Mouse (Mus musculus) splenic B cell, adult 2 months (primary cell): Measurements from ENCODE around the gene Hist1h4i.
"Not testable (repeated sequence)": the region's sequence is repeated elsewhere in the genome, so short reads cannot be mapped to it uniquely, and the experiment has no call there.

Experiments
- DNase-seq: peaks from one replicate; pipeline ENCODE4 v3.0.0-alpha.2; 2011; ENCODE audit warnings: low read depth, low spot score
- H3K27me3 ChIP-seq: 2 replicates; pipeline ENCODE4 v1.6.1; 2012; ENCODE audit warnings: mild to moderate bottlenecking, low read length, moderate library complexity, mixed read lengths; ENCODE audit not compliant: control insufficient read depth, poor library complexity, insufficient read depth, severe bottlenecking
- H3K36me3 ChIP-seq: 2 replicates; pipeline ENCODE4 v1.6.1; 2012; ENCODE audit warnings: mild to moderate bottlenecking, low read length, moderate library complexity, mixed read lengths; ENCODE audit not compliant: control insufficient read depth, poor library complexity, insufficient read depth, severe bottlenecking

Gene Hist1h4i

GRCm38 (mm10) chr13:22041651-22042567 lies 747 bp upstream of the Hist1h4i start:
- no peaks in the 10 kb centered on the region for H3K36me3 ChIP-seq
- DNase-seq: peak; percentile 36
- no peaks in the 10 kb centered on the region for H3K27me3 ChIP-seq

DNA sequence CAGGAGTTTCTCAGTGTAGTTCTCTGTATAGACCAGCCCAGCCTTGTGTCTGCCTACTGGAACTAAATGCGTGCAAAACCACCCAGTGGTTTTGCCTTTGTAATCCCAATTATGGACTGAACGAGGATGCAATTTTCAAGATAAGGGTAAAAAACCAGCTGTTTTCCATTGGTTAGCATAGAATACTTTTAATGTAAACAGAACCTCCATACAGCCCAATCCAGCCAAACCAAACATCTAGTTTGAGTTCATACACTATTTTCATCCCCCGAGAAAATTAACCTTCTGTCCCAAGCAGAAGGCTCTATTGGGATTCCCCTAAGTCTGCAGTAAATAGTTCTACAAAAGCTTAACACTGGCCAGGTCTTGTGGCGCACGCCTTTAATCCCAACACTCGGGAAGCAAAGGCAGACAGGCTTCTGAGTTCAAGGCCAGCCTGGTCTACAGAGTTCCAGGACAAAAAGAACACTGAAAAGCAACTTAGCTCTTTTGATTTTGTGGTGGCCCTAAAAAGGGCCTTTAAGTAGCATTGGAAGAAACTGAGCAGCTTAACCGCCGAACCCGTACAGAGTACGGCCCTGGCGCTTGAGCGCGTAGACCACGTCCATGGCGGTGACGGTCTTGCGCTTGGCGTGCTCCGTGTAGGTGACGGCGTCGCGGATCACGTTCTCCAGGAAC lies 559 bp downstream of the Hist1h4i start:
- peak; percentile 59 for DNase-seq

DNA sequence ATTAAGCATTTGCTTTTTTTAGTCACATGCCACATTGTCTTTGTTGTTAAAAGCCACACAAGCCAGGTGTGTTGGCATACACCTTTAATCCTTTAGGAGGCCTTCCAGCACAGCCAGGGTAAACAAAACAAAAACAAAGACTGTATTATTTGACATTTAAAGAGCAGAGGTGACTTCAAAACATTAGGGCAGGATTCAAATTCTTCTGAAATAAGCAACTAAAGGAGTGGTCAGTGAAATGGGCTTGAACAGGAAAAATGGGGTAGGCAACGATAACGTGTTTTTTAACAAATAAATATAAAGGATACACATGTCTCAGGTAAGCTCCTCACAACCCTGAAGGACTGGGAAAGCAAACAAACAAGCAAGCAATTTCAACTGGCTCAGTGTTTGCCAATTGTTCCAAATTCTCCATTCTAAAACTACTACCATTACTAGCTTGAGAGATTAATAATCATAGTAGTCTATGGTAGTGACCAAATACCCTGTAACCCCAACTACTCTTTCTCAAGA lies 1.2 kb downstream of the Hist1h4i start:
- DNase-seq: no peak
- Histone ChIP-seq H3K36me3 (no peaks in the 10 kb centered on the region), H3K27me3 (no peaks in the 10 kb centered on the region)

More for the DNA sequence above, 559 bp downstream of the Hist1h4i start:
- H3K36me3 ChIP-seq: no peaks in the 10 kb centered on the region
- no peaks in the 10 kb centered on the region for H3K27me3 ChIP-seq

DNA sequence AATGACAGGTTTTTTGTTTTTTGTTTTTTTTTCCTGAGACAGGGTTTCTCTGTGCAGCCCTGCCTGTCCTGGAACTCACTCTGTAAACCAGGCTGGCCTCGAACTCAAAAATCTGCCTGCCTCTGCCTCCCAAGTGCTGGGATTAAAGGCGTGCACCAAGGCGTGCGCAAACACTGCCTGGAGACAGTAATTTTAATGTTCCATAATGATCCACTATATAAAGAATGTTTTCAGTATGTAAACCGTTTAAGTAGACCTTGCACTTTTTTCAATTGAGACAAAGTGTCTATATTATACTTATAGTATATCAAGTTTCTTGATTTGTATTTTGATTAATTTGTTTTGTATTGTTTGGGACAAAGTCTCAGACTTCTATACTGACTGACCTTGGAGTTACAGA lies 1.8 kb downstream of the Hist1h4i start:
- DNase-seq: no peak
- Histone ChIP-seq H3K36me3 (no peaks in the 10 kb centered on the region), H3K27me3 (no peaks in the 10 kb centered on the region)

DNA sequence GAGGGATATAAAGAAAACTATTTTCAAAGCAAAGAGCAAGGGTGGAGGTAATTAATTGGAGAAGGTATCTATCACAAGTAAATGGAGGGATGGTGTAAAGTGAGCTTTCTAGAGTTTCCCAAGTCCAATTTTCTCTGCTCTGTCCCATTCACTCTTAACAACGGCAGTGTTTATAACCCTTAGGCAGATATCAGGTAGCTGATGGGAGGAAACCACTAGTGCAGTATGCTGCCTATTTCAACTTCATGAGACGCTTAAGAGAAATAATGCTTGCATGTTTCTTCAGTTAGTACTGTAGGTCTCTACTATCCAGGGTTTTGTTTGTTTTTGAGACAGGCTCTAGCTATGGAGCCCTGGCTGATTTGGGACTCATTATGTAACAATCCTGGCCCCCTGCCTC lies 3.7 kb downstream of the Hist1h4i start:
- no peaks in the 10 kb centered on the region for H3K27me3 ChIP-seq
- DNase-seq: no peak
- H3K36me3 ChIP-seq: no peaks in the 10 kb centered on the region

DNA sequence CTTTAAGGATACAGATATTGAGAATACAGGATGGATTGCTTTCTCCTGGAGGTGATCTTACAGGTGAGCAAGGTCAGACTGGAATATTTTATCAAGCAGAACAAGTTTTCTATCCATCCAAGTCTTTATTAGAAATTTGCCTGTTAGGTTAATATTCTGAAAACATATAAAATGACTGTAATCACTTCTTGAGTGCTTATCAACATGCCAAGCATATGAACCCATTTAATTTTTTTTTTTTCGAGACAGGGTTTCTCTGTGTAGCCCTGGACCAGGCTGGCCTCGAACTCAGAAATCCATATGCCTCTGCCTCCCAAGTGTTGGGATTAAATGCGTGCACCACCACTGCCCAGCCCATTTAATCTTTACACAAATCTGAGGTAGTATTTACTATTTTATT lies 4.2 kb downstream of the Hist1h4i start:
- no peaks in the 10 kb centered on the region for H3K27me3 ChIP-seq
- no peak for DNase-seq
- H3K36me3 ChIP-seq: no peaks in the 10 kb centered on the region

DNA sequence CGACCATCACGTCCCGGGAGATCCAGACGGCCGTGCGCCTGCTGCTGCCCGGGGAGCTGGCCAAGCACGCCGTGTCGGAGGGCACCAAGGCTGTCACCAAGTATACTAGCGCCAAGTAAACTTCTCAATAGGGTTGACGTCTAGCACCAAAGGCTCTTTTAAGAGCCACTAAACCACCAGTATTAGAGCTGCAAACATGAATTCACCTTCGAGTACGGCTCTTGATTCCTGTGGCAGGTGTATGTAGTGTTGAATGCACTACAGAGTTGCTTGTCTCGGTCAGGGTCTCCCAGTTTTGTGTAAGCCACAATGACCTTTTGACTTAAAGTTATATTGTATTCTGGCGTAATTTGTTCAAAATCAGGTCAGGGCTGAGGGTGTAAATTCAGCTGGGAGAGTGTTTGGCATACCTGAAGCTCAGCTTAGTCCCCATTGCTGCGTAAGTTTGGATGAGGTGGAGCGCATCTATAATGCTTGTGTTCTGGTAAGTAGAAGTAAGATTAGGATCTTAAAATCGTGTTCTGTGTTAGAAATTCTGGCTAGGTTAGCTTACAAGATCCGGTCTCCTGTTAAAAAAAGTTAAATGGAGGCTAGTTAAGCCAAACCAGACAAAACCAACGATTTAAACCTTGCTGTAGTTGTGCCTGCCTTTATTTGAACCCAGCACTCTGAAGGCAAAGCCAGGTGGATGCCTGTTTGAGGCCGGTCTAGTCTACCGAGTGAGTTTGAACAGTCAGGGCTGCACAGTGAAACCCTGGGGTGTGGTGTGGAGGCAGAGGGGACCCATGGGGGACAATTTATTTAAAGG lies 4.8 kb downstream of the Hist1h4i start:
- DNase-seq: no peak
- no peaks in the 10 kb centered on the region for H3K36me3 ChIP-seq
- H3K27me3 ChIP-seq: no peaks in the 10 kb centered on the region

- H3K36me3 ChIP-seq, H3K27me3 ChIP-seq: not testable (repeated sequence)
- peak; percentile 95 for DNase-seq
Observed at GRCm38 (mm10) chr13:22035267-22036148, 5.7 kb downstream of the Hist1h4i start, which contains the start of the genes Hist1h2ah and Hist1h2bk. TSS of gene Hist1h2ah (minus strand) at chr13:22035568. TSS of gene Hist1h2bk (plus strand) at chr13:22035870.

DNA sequence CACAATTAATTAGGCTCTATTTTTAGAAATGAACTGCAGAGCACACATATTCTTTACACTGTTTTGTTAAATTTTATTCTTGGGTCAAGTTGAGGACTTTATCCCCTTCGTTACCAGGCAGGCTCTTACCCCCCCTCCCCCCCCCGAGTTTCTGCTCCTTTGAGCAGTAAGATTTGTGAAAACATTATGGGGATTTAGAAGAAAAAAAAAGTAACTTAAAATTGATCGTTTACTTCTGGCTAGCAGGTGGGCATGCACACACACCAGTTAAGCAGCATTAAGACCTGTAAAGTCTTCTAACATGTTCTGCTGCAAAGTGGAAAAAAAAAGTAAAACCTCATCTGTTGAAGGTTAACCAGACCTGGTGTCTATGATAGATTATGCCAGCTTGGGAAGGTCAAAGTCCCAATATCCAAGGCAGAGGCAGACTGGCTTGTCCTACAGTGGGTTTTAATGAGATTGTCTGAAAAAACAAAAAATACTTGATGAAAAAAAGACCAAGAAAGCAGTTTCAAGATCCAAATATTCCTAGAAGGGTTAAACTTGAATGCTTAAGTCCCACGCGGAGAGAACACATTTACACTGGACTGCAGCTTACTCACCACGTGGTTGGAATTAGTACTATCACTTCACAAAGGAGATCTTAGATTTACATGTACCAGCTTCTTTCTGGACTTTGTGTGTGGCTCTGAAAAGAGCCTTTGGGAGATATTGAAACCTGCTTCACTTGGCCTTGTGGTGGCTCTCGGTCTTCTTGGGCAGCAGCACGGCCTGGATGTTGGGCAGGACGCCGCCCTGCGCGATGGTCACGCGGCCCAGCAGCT lies 6.5 kb downstream of the Hist1h4i start:
- no peak for DNase-seq

DNA sequence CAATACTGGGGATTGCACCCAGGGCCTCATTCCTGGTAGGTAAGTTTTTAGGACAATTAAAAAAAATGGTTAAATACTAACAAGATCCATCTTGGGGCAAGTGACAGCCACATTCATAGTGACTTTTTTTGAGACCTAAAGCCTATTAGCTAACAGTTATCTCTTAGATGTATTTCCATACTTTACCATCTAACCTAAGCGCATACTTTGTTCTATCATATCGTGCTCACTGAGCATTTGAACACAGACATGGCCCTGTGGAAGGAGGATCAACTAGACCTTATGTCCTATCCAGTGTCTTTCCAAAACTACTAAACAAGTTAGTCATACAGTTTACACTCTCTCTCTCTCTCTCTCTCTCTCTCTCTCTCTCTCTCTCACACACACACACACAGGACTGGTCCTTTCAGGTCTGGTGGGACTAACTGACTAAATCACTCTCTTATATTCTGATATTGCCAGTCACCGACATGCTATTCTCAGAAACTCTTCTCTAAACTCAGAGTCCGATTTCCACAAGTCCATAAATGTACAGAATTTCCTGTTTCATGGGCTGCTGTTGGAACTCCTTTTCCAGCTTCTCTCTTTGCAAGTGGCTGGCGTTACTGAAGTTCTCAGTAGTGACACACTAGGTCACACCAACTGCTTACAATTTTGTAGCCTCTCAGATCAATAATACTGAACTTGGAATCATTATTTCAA lies 7.3 kb downstream of the Hist1h4i start:
- H3K36me3 ChIP-seq: no peaks in the 10 kb centered on the region
- no peak for DNase-seq
- H3K27me3 ChIP-seq: no peaks in the 10 kb centered on the region

More for the DNA sequence above, 6.5 kb downstream of the Hist1h4i start:
- Histone ChIP-seq H3K27me3 (no peaks in the 10 kb centered on the region), H3K36me3 (no peaks in the 10 kb centered on the region)

DNA sequence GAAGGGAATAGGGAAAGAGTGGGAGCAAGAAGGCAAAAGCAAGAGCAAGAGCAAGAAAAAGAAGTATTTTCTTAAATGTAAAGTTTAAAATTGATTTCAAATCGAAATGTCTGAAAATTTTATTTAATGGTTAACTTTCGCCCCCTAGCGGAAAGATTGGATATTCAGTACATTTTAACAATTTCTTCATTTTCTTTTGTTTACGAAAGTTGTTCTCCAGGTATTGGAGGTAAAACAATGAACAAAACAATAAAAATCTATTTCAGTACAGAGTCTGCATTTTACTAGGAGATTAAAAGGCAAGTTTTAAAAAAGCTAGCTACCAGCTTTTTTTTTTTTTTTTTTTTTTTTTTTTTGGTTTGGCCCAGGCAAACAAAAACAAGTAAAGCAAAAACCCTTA lies 10.7 kb downstream of the Hist1h4i start:
- Histone ChIP-seq H3K27me3 (no peaks in the 10 kb centered on the region), H3K36me3 (no peaks in the 10 kb centered on the region)
- peak; percentile 76 for DNase-seq

- H3K36me3 ChIP-seq: no peaks in the 10 kb centered on the region
- no peaks in the 10 kb centered on the region for H3K27me3 ChIP-seq
- no peak for DNase-seq
Observed at GRCm38 (mm10) chr13:22029928-22030327, 11.2 kb downstream of the Hist1h4i start.
